Mouse (Mus musculus) heart, postnatal 14 days (tissue): ENCODE measurements around the gene Npdc1. TPM values are rescaled to one million over a fixed set of nuclear protein-coding genes. Genes with fewer than 3 reads are reported as not detected.
A peak's percentile ranks its signal among the peaks of the same experiment; 100 is the strongest.
"Not testable (repeated sequence)": the region's sequence is repeated elsewhere in the genome, so short reads cannot be mapped to it uniquely, and the experiment has no call there.

Source experiments
- DNase-seq, 2 experiments: peaks; one replicate each; pipeline ENCODE4 v3.0.0; 2021 to 2022
- intact Hi-C: fragments of 180-260 bp; cut with DNase I; formaldehyde crosslinking; loops from one replicate; pipeline ENCODE4 v1.15.1; 2025
- total RNA-seq, 2 experiments: library from RNA; stranded (reverse); gene quantifications; 2 replicates each; pipeline ENCODE4 v1.2.3; 2021

Gene Npdc1
- total RNA-seq, 2 experiments from 2014 or later = 33.8 to 37.1 TPM

DNA sequence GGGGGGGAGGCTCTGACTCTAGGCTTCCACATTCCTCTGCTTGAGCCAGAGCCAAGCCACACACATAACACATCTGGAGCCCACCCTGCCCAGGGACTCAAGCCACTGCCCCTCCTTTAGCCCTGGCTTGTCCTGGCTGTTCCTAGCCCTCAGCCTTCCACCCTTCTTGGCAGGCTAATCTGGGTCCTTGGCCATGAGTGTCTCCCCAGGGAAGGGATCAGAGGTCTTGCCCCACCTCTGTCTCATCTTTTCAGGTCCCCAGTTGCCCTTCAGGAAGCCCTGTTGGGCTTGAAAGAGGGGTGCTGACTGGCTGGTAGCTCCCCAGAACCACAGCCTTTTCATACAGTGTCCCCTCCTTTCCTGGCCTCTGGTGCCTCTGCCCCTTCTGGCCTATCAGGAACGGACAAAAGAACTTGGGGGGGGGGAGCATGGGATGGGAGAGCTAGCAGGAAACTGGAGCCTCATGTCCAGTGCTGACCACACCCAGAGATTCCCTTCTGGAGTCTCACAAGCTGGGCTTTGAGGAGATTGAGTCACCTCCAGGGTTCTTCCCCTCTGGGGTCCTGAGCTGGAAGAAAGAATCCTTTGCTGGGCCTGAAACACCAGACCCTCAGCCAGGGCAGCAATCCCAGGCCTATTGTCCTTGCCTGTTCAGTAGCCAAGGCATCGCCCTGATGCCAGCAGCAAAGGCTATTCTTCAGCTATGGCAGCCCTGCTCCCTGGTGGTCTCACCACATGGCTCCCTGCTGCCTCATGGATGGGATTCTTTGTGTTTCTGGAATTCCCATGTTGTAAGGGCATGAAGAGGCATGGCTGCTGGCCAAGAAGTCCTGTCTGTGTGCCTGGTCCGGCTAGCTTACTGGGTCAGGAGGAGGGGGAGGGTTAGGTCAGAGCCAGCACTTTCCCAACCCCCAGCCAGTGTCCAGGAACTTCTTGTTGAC is 4.6 kb upstream of the Npdc1 start:
- DNase-seq = peak; percentile 59 to 60
- intact Hi-C loops = no loop called here

DNA sequence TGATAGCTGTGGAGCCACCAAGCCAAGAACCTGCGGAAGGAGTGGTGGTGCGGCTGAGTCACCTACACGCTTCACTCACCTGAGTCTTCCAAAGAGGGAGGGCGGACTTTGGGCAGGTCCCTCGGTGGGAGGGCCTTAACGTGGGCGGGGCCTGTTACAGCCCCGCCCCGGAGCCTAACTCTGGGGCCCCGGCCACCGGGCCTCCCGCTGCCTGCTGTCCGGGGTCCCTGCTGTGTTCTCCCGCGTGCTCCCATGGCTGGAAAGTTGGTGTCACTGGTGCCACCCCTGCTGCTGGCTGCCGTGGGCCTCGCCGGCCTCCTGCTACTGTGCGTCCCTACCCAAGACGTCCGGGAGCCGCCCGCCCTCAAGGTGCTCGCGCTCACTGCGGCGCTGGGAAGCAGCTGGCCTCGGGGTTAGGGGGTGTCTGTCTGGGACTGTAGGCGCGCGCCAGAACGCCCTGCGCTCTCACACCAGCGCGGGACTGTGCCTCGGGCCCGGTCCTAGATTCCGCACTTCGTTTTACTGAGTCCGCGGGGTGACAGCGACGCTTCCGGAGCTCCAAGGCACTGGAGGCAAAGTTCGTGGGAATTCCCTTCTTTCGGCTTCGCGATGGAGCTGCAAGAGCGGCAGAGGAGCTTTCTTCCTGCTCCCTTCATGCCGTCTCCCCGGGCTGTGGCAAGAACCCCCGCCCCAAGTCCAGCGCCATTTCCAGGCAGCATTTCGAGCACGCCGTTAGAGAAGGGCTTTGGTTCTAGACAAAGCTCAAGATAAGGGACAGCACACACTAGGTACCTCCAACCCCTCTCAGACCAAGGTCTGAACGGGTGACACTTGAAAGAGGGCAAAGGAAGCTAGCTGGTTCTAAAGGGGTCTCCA is 3.2 kb upstream of the Npdc1 start, which contains the start of gene Entpd2:
TSS of gene Entpd2 (plus strand) at position 154 of the 876 bp plus-strand sequence.
- peak; percentile 49 to 62 for DNase-seq
- intact Hi-C loops = no loop called here

- DNase-seq = peak; percentile 55 to 63
- intact Hi-C loops = no loop called here
These were observed 2.6 kb upstream of the Npdc1 start for GRCm38 (mm10) chr2:25396597-25396983.

DNA sequence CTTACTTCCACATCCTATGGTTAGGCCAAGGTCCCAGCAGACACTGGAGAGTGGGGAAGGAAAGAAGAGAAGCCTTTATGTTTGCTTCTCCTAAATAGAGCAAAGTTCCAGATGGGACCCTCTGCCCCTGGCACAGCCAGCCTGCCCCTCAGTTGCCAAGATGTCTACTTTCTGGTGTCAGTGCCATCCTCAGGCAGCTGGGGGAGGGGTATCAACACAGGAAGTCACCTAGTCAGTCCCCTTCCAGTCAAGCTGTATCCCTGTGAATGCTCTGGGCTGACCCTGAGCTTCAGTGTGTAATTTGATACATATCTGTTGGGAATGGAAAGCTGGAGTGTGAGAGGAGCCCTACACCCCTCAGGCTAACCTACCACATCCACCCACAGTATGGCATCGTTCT is 2.1 kb upstream of the Npdc1 start:
- no peak for DNase-seq
- intact Hi-C loops = no loop called here

DNA sequence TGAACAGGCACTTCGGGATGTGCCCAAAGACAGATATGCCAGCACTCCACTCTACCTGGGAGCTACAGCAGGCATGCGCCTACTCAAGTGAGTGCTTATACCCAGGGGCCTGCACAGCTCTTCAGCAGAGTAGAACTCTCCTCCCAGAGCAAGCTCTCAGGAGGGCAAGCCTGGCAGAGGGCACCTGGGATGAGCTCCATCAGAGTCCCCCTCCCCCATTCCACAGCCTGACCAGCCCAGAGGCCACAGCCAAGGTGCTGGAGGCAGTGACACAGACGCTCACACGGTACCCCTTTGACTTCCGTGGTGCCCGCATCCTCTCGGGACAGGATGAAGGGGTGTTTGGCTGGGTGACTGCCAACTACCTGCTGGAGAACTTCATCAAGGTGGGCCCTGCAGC is 1.1 kb upstream of the Npdc1 start:
- intact Hi-C loops = no loop called here
- DNase-seq = no peak

DNA sequence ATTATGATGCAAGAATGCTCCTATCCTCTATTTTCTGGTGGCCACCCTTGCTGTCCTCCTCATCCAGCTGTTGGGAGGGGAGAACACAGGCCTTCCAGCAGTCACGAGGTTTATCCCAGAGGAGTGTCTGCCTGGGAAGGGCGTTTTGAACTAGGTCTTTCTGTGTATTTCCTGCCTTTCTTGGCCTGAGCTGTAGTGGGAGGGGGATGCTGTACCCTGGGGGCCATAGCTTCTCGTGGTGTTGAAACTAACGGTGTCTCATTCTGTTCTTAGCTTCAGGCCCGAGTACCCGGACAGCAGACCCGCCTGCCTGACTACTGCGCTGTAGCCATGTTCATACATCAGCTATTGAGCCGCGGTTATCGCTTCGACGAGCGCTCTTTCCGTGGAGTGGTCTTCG is 1.1 kb downstream of the Npdc1 start:
- peak; percentile 62 to 65 for DNase-seq
- intact Hi-C loops = loop anchor here (5.0 kb wide), 1 partner anchor 33 kb away; the partner anchor contains the start of gene Uap1l1

DNA sequence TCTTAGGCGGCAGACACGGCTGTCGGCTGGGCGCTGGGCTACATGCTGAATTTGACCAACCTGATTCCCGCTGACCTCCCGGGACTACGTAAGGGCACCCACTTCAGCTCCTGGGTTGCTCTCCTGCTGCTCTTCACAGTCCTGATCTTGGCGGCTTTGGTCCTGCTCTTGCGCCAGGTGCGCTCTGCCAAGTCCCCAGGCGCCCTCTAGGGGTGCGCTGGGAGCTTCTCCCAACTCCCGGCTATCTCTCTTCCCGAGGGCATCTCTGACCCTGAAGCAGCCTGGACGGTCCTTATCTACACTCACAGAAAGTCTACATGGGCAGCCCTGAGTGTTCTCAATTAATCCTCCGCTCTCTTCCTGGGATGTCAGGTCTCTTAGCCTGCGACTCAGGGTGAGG is 1.6 kb downstream of the Npdc1 start:
- intact Hi-C loops = loop anchor here (5.0 kb wide), 1 partner anchor 33 kb away; the partner anchor contains the start of gene Uap1l1
- peak; percentile 76 to 78 for DNase-seq

GRCm38 (mm10) chr2:25402377-25402971 is 3.3 kb downstream of the Npdc1 start:
- DNase-seq = peak; percentile 59 to 83
- intact Hi-C loops = loop anchor here (2.0 to 5.0 kb wide), 2 partner anchors 26 to 35 kb away; partner anchors contain the start of gene Uap1l1

DNA sequence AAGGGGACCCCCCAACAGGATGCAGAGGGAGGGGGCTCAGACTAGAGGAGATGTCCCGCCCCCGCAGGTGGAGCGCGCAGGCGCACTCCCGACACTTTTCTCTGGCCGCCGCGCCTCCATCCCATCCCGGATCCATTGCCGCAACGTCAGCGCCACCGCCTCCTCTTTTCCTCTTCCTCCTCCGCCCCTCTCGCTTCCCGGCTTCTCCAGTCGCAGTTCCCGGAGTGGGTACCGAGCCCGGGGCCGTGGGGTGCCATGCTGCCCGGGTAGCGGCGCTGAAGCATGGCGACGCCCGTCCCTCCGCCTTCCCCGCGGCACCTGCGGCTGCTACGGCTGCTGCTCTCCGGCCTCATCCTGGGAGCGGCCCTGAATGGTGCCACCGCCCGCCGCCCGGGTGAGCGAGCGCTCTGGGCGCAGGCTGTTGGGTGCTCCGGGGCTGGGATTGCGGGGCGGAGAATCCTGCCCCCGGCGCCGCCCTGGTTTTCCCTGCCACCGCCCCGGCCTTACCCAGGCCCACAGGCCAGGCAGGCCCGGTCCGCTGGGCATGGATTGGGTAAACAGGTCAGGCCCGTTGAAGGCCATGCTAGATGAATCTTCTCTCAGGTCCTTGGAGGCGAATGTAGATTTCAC is 3.9 kb downstream of the Npdc1 start:
- intact Hi-C loops = loop anchor here (2.0 to 5.0 kb wide), 2 partner anchors 26 to 36 kb away; partner anchors contain the start of gene Uap1l1
- peak; percentile 71 to 77 for DNase-seq

- intact Hi-C loops = loop anchor here (2.0 to 5.0 kb wide), 2 partner anchors 27 to 37 kb away; partner anchors contain the start of gene Uap1l1
These were observed 4.8 kb downstream of the Npdc1 start for GRCm38 (mm10) chr2:25403994-25404393.

GRCm38 (mm10) chr2:25408908-25409307 is 9.8 kb downstream of the Npdc1 start:
- DNase-seq = no peak
- intact Hi-C loops = no loop called here

More at GRCm38 (mm10) chr2:25403994-25404393, 4.8 kb downstream of the Npdc1 start:
- no peak for DNase-seq

- DNase-seq, intact Hi-C loops: not testable (repeated sequence)
These were observed 14.3 kb downstream of the Npdc1 start for GRCm38 (mm10) chr2:25413436-25413835.

GRCm38 (mm10) chr2:25417426-25417825 is 18.3 kb downstream of the Npdc1 start:
- intact Hi-C loops = no loop called here
- DNase-seq = peak in 1 of 2 experiments; percentile 47

DNA sequence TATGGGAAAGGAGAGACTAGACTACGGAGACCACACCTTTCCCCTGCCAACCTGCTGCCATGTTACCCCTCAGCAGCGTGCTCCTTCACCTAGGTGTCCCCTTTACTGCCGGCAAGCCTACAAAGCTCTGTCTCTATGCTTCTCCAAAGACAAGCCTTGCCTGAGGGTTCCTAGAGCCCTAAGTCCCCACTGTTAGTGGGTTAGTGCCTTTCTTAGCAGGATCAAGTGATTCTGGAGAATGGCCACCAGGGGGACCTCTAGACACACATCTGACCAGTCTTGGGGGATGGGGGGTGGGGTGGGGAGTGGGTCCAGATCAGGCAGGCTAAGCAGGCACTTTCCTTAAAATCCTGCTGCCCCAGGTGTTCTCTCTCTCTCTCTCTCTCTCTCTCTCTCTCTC is 22.7 kb downstream of the Npdc1 start:
- intact Hi-C loops = loop anchor here (1.0 to 5.0 kb wide), 2 partner anchors 61 to 130 kb away; no protein-coding TSS in a partner anchor
- peak; percentile 42 to 54 for DNase-seq

DNA sequence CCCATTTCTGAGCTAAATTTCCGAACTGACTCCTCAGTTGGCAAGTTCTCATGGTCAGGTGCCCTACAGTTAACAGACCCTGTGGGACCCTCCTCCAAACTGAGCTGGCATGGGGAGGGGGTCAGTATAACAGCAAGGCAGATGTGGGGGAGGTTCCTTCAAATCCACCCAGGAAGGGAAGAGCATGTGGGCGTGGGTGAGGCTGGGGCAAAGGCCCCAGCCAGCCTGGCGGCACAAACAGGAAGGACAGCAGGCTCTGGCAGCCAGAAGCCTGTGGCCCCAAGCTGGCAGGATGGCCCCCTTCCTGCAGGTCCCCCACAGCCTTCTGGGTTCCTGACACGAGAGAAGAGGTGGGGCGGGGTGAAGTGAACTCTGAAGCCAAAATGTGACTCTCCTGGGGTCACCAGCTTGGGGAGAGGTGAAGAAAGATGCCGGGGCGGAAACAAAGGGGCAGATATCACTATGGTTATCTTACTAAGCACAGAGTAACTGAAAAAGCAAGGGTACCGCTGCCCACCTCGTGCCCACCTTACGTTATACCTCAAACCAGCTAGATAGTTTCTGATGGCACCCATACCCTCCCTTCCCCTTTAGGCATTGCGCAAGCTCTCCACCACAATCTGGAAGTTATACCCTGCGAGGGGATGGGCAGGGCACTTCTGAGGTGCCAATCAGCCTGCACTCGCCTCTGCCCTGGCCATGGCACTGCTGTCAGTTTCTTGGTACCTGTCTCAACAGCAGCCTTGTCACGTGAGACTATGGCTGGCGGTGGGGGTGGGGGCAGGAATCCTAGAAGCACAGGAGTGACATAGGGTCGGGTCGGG is 23.6 kb downstream of the Npdc1 start, which contains the start of gene Fut7:
TSS of gene Fut7 (plus strand) at position 681 of the 824 bp plus-strand sequence.
- DNase-seq = no peak
- intact Hi-C loops = loop anchor here (1.0 to 5.0 kb wide), 2 partner anchors 61 to 130 kb away; no protein-coding TSS in a partner anchor

DNA sequence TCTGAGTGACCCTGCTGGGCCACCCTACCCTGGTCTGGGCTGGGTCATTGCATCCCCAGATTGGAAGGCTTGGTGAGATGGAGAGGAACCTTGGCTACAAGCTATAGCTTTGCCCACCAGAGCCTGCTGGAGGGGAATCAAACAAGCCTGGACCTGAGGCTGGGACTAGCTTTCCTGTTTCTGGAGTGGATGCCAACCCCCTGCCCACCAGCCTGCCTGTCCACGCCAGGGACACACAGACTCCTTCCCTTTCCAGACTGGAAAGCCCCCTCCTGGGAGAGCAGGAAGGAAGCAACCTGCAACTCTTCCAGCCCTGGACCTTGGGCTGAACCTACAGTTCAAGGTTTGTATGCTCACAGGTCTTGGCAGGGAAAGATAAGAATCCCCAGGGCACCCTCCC is 24.5 kb downstream of the Npdc1 start:
- no peak for DNase-seq
- intact Hi-C loops = loop anchor here (5.0 kb wide), 1 partner anchor 129 kb away; no protein-coding TSS in a partner anchor

- intact Hi-C loops = no loop called here
- no peak for DNase-seq
These were observed 26.3 kb downstream of the Npdc1 start for GRCm38 (mm10) chr2:25425481-25425880.

GRCm38 (mm10) chr2:25426721-25427191 is 27.6 kb downstream of the Npdc1 start:
- intact Hi-C loops = loop anchor here (2.0 kb wide), 1 partner anchor 50 kb away; no protein-coding TSS in a partner anchor
- DNase-seq = peak; percentile 77 to 82
